Mouse (Mus musculus) heart, embryonic 15.5 days (tissue): ENCODE measurements at regions not wholly inside any gene's neighbourhood (a gene's known extent, or its start where the extent isn't known, plus 50 kb on each side); places are given as distances from the start of the nearest gene placed in this dataset.

Experiments
- ATAC-seq: fragments of 200-750 bp; cut with Nextera tagmentation; replicated peaks from 2 replicates; pipeline ENCODE4 v1.8.0; 2017; ENCODE audit warnings: low read depth, moderate TSS enrichment; ENCODE audit not compliant: insufficient number of reproducible peaks, insufficient read depth, low FRiP score
- H3K27ac ChIP-seq: fragments of 300-500 bp; sonication (generic); 2 replicates; pipeline ENCODE4 v1.5.1; 2015; ENCODE audit warnings: mild to moderate bottlenecking, inconsistent platforms
- H3K27me3 ChIP-seq: fragments of 300-500 bp; sonication (generic); 2 replicates; pipeline ENCODE4 v1.6.1; 2015; ENCODE audit warnings: inconsistent platforms
- H3K36me3 ChIP-seq: fragments of 300-500 bp; sonication (generic); 2 replicates; pipeline ENCODE4 v1.6.1; 2015; ENCODE audit warnings: mild to moderate bottlenecking, inconsistent platforms
- H3K4me1 ChIP-seq: fragments of 300-500 bp; sonication (generic); replicated peaks from 2 replicates; pipeline ENCODE4 v1.6.1; 2015; ENCODE audit warnings: inconsistent platforms
- H3K4me2 ChIP-seq: fragments of 300-500 bp; sonication (generic); 2 replicates; pipeline ENCODE4 v1.6.1; 2015; ENCODE audit warnings: inconsistent platforms, mild to moderate bottlenecking, moderate library complexity
- H3K4me3 ChIP-seq: fragments of 300-500 bp; sonication (generic); 2 replicates; pipeline ENCODE4 v1.5.1; 2015; ENCODE audit warnings: mild to moderate bottlenecking, inconsistent platforms
- H3K9ac ChIP-seq: fragments of 300-500 bp; sonication (generic); 2 replicates; pipeline ENCODE4 v1.6.1; 2015; ENCODE audit warnings: mild to moderate bottlenecking, inconsistent platforms
- H3K9me3 ChIP-seq: fragments of 300-500 bp; sonication (generic); replicated peaks from 2 replicates; pipeline ENCODE4 v1.6.1; 2016; ENCODE audit warnings: inconsistent platforms
- whole genome bisulfite sequencing: fragments of 180-500 bp; shearing (Covaris S2); methylation state at CpG from one replicate; pipeline ENCODE4 v1.1.7; 2015; ENCODE audit warnings: mixed read lengths; 5-methylcytosine and 5-hydroxymethylcytosine counted together

- Histone ChIP-seq H3K9me3 (no peaks in the 10 kb centered on the region), H3K4me2 (no peak overlapping the region), H3K36me3 (no peaks in the 10 kb centered on the region), H3K27me3 (no peaks in the 10 kb centered on the region), H3K4me1 (no peaks in the 10 kb centered on the region), H3K27ac (no peak overlapping the region), H3K4me3 (no peak overlapping the region), H3K9ac (no peak overlapping the region)
- 54% methylated on average over 9 of the region's 9 CpGs for WGBS
- ATAC-seq, result no peak
Measured at GRCm38 (mm10) chr16:76122172-76123020, 100.3 kb upstream of the Samsn1 start.

GRCm38 (mm10) chr16:76120712-76121111, 98.6 kb upstream of the Samsn1 start:
- H3K9me3 ChIP-seq, result no peaks in the 10 kb centered on the region
- H3K4me1 ChIP-seq, result no peaks in the 10 kb centered on the region
- no peak overlapping the region for H3K27ac ChIP-seq
- WGBS, result 91% methylated on average over 2 of the region's 2 CpGs
- no peaks in the 10 kb centered on the region for H3K27me3 ChIP-seq
- no peak overlapping the region for H3K9ac ChIP-seq
- no peak overlapping the region for H3K4me2 ChIP-seq
- H3K36me3 ChIP-seq, result no peaks in the 10 kb centered on the region
- no peak overlapping the region for H3K4me3 ChIP-seq
- ATAC-seq, result no peak

- ATAC-seq, result no peak
Measured at GRCm38 (mm10) chr16:76110383-76110782, 88.3 kb upstream of the Samsn1 start.

DNA sequence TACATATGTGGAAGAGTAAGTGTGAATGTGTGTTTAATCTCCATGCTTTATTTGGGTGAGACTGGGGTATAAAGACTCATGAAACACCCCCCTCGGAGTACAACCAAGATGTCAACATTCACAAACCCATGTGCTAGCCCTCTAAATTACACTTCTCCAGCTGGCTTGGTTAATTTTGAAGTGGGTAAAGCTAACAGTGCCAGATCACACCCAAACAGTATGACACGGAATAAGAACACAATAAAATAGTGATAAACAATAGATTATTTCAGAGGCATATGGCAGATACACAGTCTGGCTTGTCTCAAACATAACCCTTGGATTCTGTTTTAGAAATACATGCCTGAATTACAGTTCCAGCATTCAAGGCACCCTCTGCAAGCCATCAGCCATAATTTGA, 86.4 kb upstream of the Samsn1 start:
- H3K4me2 ChIP-seq, result no peak overlapping the region
- H3K4me3 ChIP-seq, result no peak overlapping the region
- no peaks in the 10 kb centered on the region for H3K27me3 ChIP-seq
- H3K9me3 ChIP-seq, result no peaks in the 10 kb centered on the region
- ATAC-seq, result no peak
- no peaks in the 10 kb centered on the region for H3K4me1 ChIP-seq
- WGBS, result 76% methylated on average over 2 of the region's 2 CpGs
- no peak overlapping the region for H3K9ac ChIP-seq
- H3K36me3 ChIP-seq, result no peaks in the 10 kb centered on the region
- no peak overlapping the region for H3K27ac ChIP-seq

More at GRCm38 (mm10) chr16:76110383-76110782, 88.3 kb upstream of the Samsn1 start:
- no peak overlapping the region for H3K27ac ChIP-seq
- no peak overlapping the region for H3K4me3 ChIP-seq
- H3K4me1 ChIP-seq, result no peaks in the 10 kb centered on the region
- no peaks in the 10 kb centered on the region for H3K36me3 ChIP-seq
- H3K9me3 ChIP-seq, result no peaks in the 10 kb centered on the region
- no peaks in the 10 kb centered on the region for H3K27me3 ChIP-seq
- WGBS, result 81% methylated on average over 3 of the region's 3 CpGs
- H3K4me2 ChIP-seq, result no peak overlapping the region
- no peak overlapping the region for H3K9ac ChIP-seq

DNA sequence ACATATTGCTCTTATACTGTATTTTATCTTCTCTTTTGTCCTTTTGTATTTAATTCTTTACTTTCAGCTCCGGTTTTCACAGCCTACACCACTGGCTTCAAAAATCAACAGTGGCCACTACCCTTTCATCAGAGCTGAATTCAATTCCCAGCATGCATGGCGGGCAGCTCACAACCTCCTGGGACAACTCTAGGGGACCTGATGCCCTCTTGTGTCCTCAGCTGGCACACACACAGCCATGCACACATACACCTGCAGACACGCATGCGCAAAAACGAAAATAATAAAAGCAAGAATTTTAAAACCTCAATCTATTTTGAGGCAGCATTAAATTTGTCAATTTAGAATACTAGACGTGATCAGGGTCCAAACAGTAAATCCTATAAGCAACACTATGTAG, 82.6 kb upstream of the Samsn1 start:
- no peaks in the 10 kb centered on the region for H3K27me3 ChIP-seq
- no peak overlapping the region for H3K4me3 ChIP-seq
- ATAC-seq, result no peak
- H3K36me3 ChIP-seq, result no peaks in the 10 kb centered on the region
- H3K4me1 ChIP-seq, result no peaks in the 10 kb centered on the region
- H3K9me3 ChIP-seq, result no peaks in the 10 kb centered on the region
- no peak overlapping the region for H3K9ac ChIP-seq
- no peak overlapping the region for H3K4me2 ChIP-seq
- WGBS, result 91% methylated on average over 6 of the region's 6 CpGs
- H3K27ac ChIP-seq, result no peak overlapping the region

GRCm38 (mm10) chr16:76101773-76102172, 79.7 kb upstream of the Samsn1 start:
- no peak overlapping the region for H3K4me3 ChIP-seq
- no peak overlapping the region for H3K9ac ChIP-seq
- no peaks in the 10 kb centered on the region for H3K27me3 ChIP-seq
- no peaks in the 10 kb centered on the region for H3K9me3 ChIP-seq
- no peak overlapping the region for H3K27ac ChIP-seq
- H3K4me2 ChIP-seq, result no peak overlapping the region
- 74% methylated on average over 3 of the region's 3 CpGs for WGBS
- H3K36me3 ChIP-seq, result no peaks in the 10 kb centered on the region
- H3K4me1 ChIP-seq, result no peaks in the 10 kb centered on the region
- no peak for ATAC-seq

- Histone ChIP-seq H3K4me3 (no peak overlapping the region), H3K9me3 (no peaks in the 10 kb centered on the region), H3K9ac (no peak overlapping the region), H3K4me1 (no peaks in the 10 kb centered on the region), H3K27me3 (no peaks in the 10 kb centered on the region), H3K36me3 (no peaks in the 10 kb centered on the region), H3K4me2 (no peak overlapping the region), H3K27ac (no peak overlapping the region)
- no peak for ATAC-seq
- WGBS, result 76% methylated on average over 9 of the region's 9 CpGs
Measured at GRCm38 (mm10) chr16:76097808-76098207, 75.7 kb upstream of the Samsn1 start.

GRCm38 (mm10) chr16:76096363-76096762, 74.3 kb upstream of the Samsn1 start:
- Histone ChIP-seq H3K4me3 (no peak overlapping the region), H3K27me3 (no peaks in the 10 kb centered on the region), H3K9me3 (no peaks in the 10 kb centered on the region), H3K36me3 (no peaks in the 10 kb centered on the region), H3K4me2 (no peak overlapping the region), H3K9ac (no peak overlapping the region), H3K27ac (no peak overlapping the region), H3K4me1 (no peaks in the 10 kb centered on the region)
- 86% methylated on average over 4 of the region's 4 CpGs for WGBS
- ATAC-seq, result no peak

DNA sequence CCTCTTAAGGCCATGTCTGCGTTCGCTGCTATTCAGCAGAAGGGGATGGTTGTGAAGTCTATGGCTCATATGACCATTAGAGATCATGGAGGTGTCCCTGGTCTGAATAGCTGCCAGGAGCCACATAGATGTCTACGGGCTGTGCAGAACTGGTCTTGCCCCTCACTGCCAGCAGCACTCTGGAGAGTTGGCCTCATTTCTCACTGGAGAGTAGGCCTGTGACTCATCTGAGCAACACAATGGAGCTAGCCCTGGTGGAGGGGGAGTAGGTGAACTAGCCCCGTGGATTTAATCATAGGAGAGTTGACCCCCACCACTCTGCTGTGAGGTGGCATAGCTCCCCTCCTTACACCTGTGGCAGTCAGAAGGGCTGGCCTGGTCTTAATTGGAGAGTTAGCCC, 63.3 kb upstream of the Samsn1 start:
- Histone ChIP-seq H3K9ac (no peak overlapping the region), H3K27me3 (no peaks in the 10 kb centered on the region), H3K4me2 (no peak overlapping the region), H3K9me3 (no peaks in the 10 kb centered on the region), H3K4me3 (no peak overlapping the region), H3K4me1 (no peaks in the 10 kb centered on the region), H3K36me3 (no peaks in the 10 kb centered on the region), H3K27ac (no peak overlapping the region)
- ATAC-seq, result no peak
- WGBS, result 87% methylated on average over 4 of the region's 4 CpGs

- no peak overlapping the region for H3K4me3 ChIP-seq
- H3K4me1 ChIP-seq, result no peaks in the 10 kb centered on the region
- H3K4me2 ChIP-seq, result no peak overlapping the region
- H3K27ac ChIP-seq, result no peak overlapping the region
- no peaks in the 10 kb centered on the region for H3K36me3 ChIP-seq
- H3K27me3 ChIP-seq, result no peaks in the 10 kb centered on the region
- ATAC-seq, result no peak
- H3K9ac ChIP-seq, result no peak overlapping the region
- no peaks in the 10 kb centered on the region for H3K9me3 ChIP-seq
- 66% methylated on average over 4 of the region's 4 CpGs for WGBS
Measured at GRCm38 (mm10) chr16:76082465-76082864, 60.4 kb upstream of the Samsn1 start.

DNA sequence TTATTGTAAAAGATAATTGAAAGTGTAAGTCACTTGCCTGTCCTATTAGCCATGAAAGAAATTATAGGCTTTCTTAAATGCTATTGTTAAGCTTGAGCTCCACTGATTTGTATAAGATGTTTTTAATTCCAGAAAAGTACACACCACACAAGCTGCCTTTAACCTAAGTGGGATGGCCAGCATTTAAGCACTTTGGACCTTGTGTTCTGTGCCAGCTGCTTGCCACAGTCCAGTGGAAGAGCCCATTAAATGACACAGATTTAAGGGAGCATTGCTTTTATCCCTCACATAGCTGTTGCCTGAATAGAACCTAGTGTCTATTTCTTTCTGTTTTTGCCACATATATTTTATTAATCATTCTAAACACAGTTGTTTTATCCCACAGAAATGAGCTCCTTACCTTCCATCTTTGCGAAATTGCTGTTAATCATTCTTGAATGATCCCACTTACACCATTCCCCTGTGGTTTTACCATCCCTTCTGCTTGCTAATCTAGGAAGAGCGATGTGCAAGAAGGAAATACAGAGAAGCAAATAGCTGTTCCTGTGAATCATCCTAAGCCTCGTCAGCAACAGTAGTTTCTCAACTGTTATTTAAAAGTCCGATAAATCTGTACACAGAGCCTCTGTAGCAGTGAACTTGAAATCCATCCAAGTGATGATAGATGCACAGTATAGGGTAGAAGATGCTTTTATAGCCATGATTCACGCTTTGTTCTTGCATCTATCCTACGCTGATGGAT, 57.9 kb upstream of the Samsn1 start:
- H3K9ac ChIP-seq, result no peak overlapping the region
- WGBS, result 80% methylated on average over 6 of the region's 6 CpGs
- no peak for ATAC-seq
- no peaks in the 10 kb centered on the region for H3K9me3 ChIP-seq
- no peaks in the 10 kb centered on the region for H3K36me3 ChIP-seq
- no peaks in the 10 kb centered on the region for H3K27me3 ChIP-seq
- no peak overlapping the region for H3K27ac ChIP-seq
- H3K4me3 ChIP-seq, result no peak overlapping the region
- no peaks in the 10 kb centered on the region for H3K4me1 ChIP-seq
- H3K4me2 ChIP-seq, result no peak overlapping the region

DNA sequence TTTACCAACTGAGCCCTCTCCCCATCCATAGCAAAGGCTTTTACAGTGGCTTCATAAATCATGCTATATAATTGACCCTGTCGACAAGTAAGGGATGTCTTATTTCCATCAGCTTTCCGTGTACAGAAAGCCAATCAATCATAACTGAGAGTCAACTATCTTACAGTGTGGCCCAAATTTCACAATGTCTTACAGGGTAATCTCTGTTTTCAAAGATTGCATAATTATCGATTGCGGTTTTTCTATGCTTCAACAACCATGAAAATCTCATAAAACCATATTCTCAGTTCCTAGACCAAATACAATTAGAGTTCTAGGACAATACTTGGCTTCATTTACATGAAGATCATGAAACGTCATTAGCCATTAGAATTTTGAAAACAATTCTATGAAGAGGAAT, 56.1 kb upstream of the Samsn1 start:
- Histone ChIP-seq H3K36me3 (no peaks in the 10 kb centered on the region), H3K9me3 (no peaks in the 10 kb centered on the region), H3K27me3 (no peaks in the 10 kb centered on the region), H3K4me2 (no peak overlapping the region), H3K9ac (no peak overlapping the region), H3K27ac (no peak overlapping the region), H3K4me1 (no peaks in the 10 kb centered on the region), H3K4me3 (no peak overlapping the region)
- no peak for ATAC-seq
- WGBS, result 81% methylated on average over 5 of the region's 5 CpGs
